Mouse (Mus musculus): Measurements from ENCODE around the gene Ccdc149.

Ccdc149 gene

GRCm38 (mm10) chr5:52383748-52384147 is 87.6 kb downstream of the Ccdc149 start:
- no peak for DNase-seq (ENCODE audit: extremely low spot score, low read depth, low spot score)

GRCm38 (mm10) chr5:52382837-52383236 is 88.5 kb downstream of the Ccdc149 start:
- no peak for DNase-seq (ENCODE audit: extremely low spot score, low read depth, low spot score)

DNA sequence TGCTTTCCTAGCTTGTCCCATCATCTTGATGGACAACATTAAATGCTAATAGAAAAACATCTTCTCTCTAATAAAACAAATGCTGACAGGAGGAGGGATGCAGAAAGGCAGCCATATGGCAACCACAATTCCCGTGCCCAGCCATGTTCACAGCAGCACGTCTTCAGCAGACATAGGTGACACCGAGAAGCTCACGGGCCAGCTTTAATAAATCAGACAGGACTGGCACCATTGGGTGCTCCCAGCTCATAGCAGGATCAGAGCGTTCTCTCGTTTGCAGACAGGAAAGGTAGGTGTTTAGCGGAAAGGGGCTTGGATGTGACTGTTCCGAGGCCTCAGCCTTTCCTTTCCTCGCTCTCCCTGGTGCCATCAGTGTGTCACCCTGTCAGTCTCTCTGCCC is 95.5 kb downstream of the Ccdc149 start:
- no peak for DNase-seq (ENCODE audit: extremely low spot score, low read depth, low spot score)

GRCm38 (mm10) chr5:52370901-52371300 is 100.4 kb downstream of the Ccdc149 start:
- no peak for DNase-seq (ENCODE audit: extremely low spot score, low read depth, low spot score)

DNA sequence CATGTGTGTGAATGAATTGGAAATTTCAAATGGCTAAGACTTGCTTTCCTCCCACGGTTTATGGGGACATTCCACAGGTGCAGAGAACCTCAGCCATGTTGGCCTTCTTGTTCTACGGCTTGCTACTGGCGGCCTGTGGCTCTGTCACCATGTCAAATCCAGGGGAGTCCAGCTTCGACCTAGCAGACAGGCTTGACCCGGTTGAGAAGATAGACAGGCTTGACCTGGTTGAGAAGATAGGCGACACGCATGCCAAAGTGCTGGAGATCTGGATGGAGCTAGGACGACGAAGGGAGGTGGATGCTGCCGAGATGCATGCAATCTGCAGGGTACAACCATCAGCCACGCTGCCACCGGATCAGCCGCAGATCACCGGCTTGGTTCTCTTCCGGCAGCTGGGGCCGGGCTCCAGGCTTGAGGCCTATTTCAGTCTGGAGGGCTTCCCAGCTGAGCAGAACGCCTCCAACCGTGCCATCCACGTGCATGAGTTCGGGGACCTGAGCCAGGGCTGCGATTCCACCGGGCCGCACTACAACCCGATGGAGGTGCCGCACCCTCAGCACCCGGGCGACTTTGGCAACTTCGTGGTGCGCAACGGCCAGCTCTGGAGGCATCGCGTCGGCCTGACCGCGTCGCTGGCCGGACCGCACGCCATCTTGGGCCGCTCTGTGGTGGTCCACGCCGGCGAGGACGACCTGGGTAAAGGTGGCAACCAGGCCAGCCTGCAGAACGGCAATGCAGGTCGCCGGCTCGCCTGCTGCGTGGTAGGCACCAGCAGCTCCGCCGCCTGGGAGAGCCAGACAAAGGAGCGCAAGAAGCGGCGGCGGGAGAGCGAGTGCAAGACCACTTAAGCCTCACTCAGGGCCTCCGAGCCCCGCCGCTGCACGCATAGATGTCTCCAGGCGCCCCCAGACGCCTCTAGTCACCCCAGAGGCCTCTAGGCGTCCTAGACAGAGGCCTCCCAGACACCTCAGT is 103.2 kb downstream of the Ccdc149 start:
- no peak for DNase-seq (ENCODE audit: extremely low spot score, low read depth, low spot score)

- no peak for DNase-seq (ENCODE audit: extremely low spot score, low read depth, low spot score)
Measured at GRCm38 (mm10) chr5:52366661-52367060, 104.7 kb downstream of the Ccdc149 start.

- no peak for DNase-seq (ENCODE audit: extremely low spot score, low read depth, low spot score)
Measured at GRCm38 (mm10) chr5:52365930-52366329, 105.4 kb downstream of the Ccdc149 start.

DNA sequence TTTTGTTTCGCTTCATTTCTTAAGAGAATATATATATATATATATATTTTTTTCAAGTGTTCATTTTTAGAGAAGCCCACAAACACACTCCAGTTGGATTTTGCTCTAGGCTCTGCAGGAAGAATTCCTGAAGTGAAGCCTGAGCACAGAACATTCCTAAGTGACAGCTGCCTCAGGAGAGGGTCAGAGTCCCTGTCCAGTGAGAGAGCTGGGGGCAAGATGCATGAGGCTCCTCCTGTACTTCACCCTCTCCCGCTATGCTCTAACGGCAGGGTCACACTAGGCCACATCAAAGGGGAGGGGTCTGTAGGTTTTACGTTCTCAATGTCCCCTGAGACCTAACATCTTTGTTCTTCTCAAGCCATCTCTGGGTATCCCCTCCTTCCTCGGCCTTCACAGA is 106.8 kb downstream of the Ccdc149 start:
- no peak for DNase-seq (ENCODE audit: extremely low spot score, low read depth, low spot score)

DNA sequence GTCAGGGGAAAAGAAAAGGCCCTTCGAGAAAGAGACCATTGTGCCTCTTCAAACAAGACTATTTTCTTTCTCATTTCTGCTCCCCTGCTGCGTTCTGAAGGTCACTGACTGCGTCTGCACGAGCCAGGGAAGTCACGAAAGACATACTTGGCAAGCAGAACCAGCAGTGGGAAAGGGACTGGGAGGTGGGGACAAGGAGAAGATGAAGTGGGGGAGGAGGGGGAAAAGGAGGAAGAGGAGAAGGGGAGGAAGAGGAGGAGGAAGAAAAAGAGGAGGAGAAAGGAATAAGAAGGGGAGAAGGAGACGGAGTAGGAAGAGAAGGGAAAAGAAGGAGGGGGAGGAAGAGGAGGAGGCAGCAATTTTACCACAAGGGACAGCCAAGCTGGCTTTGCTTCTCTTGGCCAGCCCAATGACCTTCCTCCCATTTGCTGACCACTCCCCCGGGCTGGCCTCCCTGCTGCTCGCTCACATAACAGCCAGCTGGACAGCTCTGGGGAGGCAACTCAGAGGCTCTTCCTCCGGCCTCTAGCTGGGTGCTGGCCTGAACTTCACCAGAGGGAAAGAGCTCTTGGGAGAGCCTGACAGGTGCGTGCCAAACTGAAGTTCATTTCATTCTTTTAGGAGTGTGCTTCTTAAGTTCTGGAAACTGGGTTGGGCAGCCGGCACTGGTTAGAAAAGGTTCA is 107.7 kb downstream of the Ccdc149 start, which contains the start of gene Sod3:
Gene Sod3 (plus strand): TSS at position 324 of the 683 bp plus-strand sequence.
- DNase-seq (ENCODE audit: extremely low spot score, low read depth, low spot score), result no peak

GRCm38 (mm10) chr5:52362776-52363467 is 108.4 kb downstream of the Ccdc149 start:
- DNase-seq (ENCODE audit: extremely low spot score, low read depth, low spot score), result no peak

DNA sequence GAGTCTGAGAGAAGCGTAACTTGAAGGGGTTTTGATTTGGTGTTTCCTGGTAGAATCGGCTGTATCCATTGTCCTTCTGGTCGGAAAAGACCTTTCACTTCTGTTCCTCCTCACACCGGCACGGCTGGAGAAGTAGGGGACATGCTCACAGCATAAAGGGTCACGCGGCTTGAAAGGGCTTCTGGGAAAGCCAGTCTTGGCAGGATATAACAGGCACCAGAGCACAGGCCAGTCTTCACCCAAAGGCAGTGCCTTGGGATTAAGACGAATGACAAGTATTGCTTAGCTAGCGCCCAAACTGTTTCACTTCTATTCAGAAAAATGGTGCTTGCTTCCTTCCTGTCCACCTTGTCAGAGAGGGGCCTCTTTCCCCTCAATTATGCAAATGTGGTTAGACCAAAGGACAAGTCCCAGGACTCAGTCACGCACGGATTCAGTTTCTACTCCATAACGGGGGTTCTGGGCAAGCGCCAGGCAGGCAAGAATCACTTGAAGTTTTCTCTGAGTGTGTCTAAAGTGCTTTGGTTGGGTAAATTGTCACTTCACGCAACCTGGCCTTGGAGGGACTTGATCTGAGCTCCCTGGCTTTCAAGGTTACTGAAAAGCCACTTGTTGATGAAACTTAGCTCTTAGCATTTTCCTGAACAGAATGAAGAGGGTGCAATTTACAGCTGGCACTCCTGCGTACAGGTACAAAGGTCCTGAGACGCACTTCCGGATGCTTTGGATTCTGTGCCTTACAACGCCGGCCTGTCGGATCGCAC is 110.9 kb downstream of the Ccdc149 start:
- no peak for DNase-seq (ENCODE audit: extremely low spot score, low read depth, low spot score)

GRCm38 (mm10) chr5:52358120-52358519 is 113.2 kb downstream of the Ccdc149 start:
- no peak for DNase-seq (ENCODE audit: extremely low spot score, low read depth, low spot score)

- no peak for DNase-seq (ENCODE audit: extremely low spot score, low read depth, low spot score)
Measured at GRCm38 (mm10) chr5:52357175-52357754, 114.1 kb downstream of the Ccdc149 start.

DNA sequence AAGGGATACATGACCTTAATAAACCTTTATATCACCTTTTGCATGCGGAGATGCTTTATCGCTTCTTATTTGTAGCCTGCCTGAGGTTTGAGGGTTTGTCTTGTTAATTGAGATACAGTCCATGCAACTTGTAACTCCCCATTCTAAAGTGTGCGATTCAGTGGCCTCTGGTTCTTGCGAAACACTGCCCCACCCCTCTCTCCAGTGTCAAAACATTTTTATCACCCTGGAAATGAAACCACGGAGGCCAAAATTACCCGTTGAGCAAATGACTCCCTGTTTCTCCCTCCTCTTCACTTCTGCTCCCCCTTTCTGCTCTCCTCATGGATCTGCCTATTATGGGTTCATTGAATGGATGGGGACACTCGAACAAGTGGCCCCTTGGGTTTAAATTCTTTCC is 115.7 kb downstream of the Ccdc149 start:
- no peak for DNase-seq (ENCODE audit: extremely low spot score, low read depth, low spot score)

GRCm38 (mm10) chr5:52354441-52354840 is 116.9 kb downstream of the Ccdc149 start:
- DNase-seq (ENCODE audit: extremely low spot score, low read depth, low spot score), result no peak

- DNase-seq (ENCODE audit: extremely low spot score, low read depth, low spot score), result no peak
Measured at GRCm38 (mm10) chr5:52352730-52353129, 118.6 kb downstream of the Ccdc149 start.

GRCm38 (mm10) chr5:52351561-52351960 is 119.8 kb downstream of the Ccdc149 start:
- DNase-seq (ENCODE audit: extremely low spot score, low read depth, low spot score), result no peak

DNA sequence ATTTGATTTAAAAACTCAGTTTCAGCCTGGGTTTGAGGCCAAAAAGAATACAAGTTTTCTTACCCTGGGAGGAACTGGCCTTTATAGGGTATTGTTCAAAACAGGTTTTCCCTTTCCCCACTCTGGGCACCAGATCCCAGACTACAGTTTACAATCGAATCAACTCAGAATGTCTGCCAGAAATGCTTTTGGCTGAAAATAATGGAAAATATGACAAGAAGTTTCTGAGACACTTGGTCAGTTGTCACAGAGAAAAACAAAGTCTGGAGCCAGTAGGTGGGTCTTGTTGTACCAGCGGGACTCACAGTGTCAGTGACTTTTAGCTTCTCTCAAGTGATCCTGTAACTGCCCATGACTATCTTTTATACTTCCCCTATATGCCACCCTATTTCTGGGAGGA is 120.9 kb downstream of the Ccdc149 start:
- no peak for DNase-seq (ENCODE audit: extremely low spot score, low read depth, low spot score)

DNA sequence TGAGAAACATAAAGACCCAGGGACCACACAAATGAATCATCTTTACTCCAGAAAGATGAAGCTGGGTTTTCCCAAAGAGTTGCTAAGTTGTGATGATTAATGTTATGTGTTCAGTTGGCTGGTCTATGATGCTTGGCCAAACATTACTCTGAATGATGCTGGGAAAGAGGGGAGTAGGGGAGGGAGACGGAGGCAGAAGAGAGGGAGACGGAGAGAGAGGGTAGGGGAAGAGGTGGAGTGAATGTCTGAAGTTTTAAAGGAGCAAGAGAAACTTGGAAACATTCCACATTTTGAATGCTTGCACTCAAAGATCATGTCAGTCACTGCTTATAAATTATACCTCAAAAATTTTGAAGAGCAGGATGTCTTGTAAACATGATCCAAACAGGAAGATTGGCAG is 124.4 kb downstream of the Ccdc149 start:
- DNase-seq (ENCODE audit: extremely low spot score, low read depth, low spot score), result no peak

- DNase-seq (ENCODE audit: extremely low spot score, low read depth, low spot score), result no peak
Measured at GRCm38 (mm10) chr5:52339134-52339533, 132.2 kb downstream of the Ccdc149 start.

Data from hindlimb bud, embryonic 11.5 days (tissue).